Mouse (Mus musculus) spleen, adult 2 months (tissue): ENCODE data around the gene Pcdh7.
"Not testable (repeated sequence)": the region's sequence is repeated elsewhere in the genome, so short reads cannot be mapped to it uniquely, and the experiment has no call there.

Source experiments
- CTCF ChIP-seq: fragments of 200-500 bp; IDR thresholded peaks from 2 replicates; pipeline ENCODE4 v1.5.1; 2011; ENCODE audit warnings: mild to moderate bottlenecking, inconsistent platforms; ENCODE audit not compliant: insufficient read depth, insufficient read length, insufficient replicate concordance; ENCODE audit errors: extremely low read depth
- POLR2A ChIP-seq: fragments of 200-500 bp; IDR thresholded peaks from 2 replicates; pipeline ENCODE4 v1.6.1; 2011; ENCODE audit warnings: low read depth, low read length, inconsistent platforms

GRCm38 (mm10) chr5:57676970-57677369 lies 40.8 kb upstream of the Pcdh7 start:
- not testable (repeated sequence) for TF ChIP-seq CTCF, POLR2A
